13 mouse cellular contexts compared by ENCODE assay signal in the genomic region with DNA sequence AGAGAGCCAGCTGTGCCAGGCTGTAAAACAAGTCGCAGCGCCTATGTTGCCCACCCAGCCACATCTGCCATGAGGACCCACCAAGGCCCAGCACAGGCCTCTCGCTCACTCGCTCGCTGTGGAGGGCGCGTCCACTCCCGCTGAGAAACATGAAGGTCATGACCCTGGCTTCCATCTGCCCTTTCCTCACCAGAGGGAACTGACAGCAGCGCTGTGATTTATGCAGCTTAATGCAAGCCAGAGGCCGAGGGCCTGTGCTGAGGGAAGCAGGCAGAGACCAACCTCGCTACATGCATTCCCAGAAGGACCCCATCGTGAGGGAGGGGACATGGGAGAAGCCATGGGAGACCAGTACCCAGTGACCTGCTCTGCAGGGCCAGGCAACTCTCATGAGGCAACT.
A peak's percentile ranks its signal among the peaks of the same experiment; 100 is the strongest.
DNase-seq lines count a peak whose midpoint lies in the region; ATAC-seq and TF ChIP-seq lines count a peak whose summit lies in the region.
"Had no signal": no experiment of that assay in that cellular context is flagged by ENCODE, and none has a peak within 500 bp of the region (broad histone marks: within the 10 kb centered on the region; RNA-seq: fewer than 3 reads in every experiment).

No protein-coding gene starts in this region.

- no peak overlapping the region for H3K9ac ChIP-seq in heart, embryonic 11.5 days (ENCODE audit: low read depth, low read length)
- H3K9ac ChIP-seq in forebrain, postnatal 0 days, result no peak overlapping the region
- H3K9ac ChIP-seq: midbrain, embryonic 15.5 days had no signal

- peaks cover 87% of the 10 kb centered on the region for H3K27me3 ChIP-seq in heart, embryonic 10.5 days (ENCODE audit: insufficient read depth, poor library complexity, severe bottlenecking)
- H3K27me3 ChIP-seq in heart, embryonic 11.5 days (ENCODE audit: control insufficient read depth, insufficient read depth, low read length), result peaks cover 36% of the 10 kb centered on the region
- H3K27me3 ChIP-seq in embryonic facial prominence, embryonic 10.5 days (replicated peaks; ENCODE audit: low read depth, poor library complexity, severe bottlenecking), result peaks cover 96% of the 10 kb centered on the region
- no peaks in the 10 kb centered on the region for H3K27me3 ChIP-seq in forebrain, postnatal 0 days (ENCODE audit: insufficient read depth, low read length)

- WGBS in heart, embryonic 10.5 days, result 34% methylated on average over 12 of the region's 12 CpGs
- WGBS in heart, embryonic 11.5 days (ENCODE audit: insufficient replicate concordance), result 32% methylated on average over 12 of the region's 12 CpGs
- 22% methylated on average over 12 of the region's 12 CpGs for WGBS in embryonic facial prominence, embryonic 10.5 days
- 76% methylated on average over 12 of the region's 12 CpGs for WGBS in forebrain, postnatal 0 days

- H3K4me3 ChIP-seq in heart, embryonic 10.5 days, result no peak overlapping the region
- H3K4me3 ChIP-seq in heart, embryonic 11.5 days (ENCODE audit: low read depth, low read length), result no peak overlapping the region
- no peak overlapping the region for H3K4me3 ChIP-seq in embryonic facial prominence, embryonic 10.5 days
- H3K4me3 ChIP-seq in forebrain, postnatal 0 days (ENCODE audit: low read depth, low read length), result no peak overlapping the region
- H3K4me3 ChIP-seq: midbrain, embryonic 15.5 days had no signal

- H3K4me1 ChIP-seq in heart, embryonic 10.5 days, result peaks cover 68% of the 10 kb centered on the region
- H3K4me1 ChIP-seq in heart, embryonic 11.5 days (ENCODE audit: control insufficient read depth, insufficient read depth, low read length), result peaks cover 4% of the 10 kb centered on the region; the same call in 1 of the 2 replicates
- peaks cover 59% of the 10 kb centered on the region for H3K4me1 ChIP-seq in embryonic facial prominence, embryonic 10.5 days
- H3K4me1 ChIP-seq in forebrain, postnatal 0 days (ENCODE audit: insufficient read depth), result no peaks in the 10 kb centered on the region

- H3K27ac ChIP-seq in heart, embryonic 10.5 days, result peak overlapping the region; percentile 7
- no peak overlapping the region for H3K27ac ChIP-seq in heart, embryonic 11.5 days (ENCODE audit: low read depth, low read length)
- peak overlapping the region; percentile 45 for H3K27ac ChIP-seq in embryonic facial prominence, embryonic 10.5 days (replicated peaks)
- no peak overlapping the region for H3K27ac ChIP-seq in forebrain, postnatal 0 days (ENCODE audit: low read depth, low read length)
- H3K27ac ChIP-seq: midbrain, embryonic 15.5 days had no signal

- no peak overlapping the region for H3K4me2 ChIP-seq in heart, embryonic 11.5 days
- H3K4me2 ChIP-seq in forebrain, postnatal 0 days (ENCODE audit: low read depth), result no peak overlapping the region
- H3K4me2 ChIP-seq: midbrain, embryonic 15.5 days had no signal

- TF ChIP-seq CTCF in forebrain, postnatal 0 days (IDR thresholded peaks at IDR 0.05; ENCODE audit: low read depth), result no peak

- intact Hi-C loops in heart, postnatal 14 days (cut with DNase I), result no loop called here

- no peaks in the 10 kb centered on the region for H3K36me3 ChIP-seq in heart, embryonic 10.5 days
- H3K36me3 ChIP-seq in heart, embryonic 11.5 days (ENCODE audit: control insufficient read depth, insufficient read depth, low read length), result no peaks in the 10 kb centered on the region
- H3K36me3 ChIP-seq in embryonic facial prominence, embryonic 10.5 days (replicated peaks), result no peaks in the 10 kb centered on the region
- no peaks in the 10 kb centered on the region for H3K36me3 ChIP-seq in forebrain, postnatal 0 days (ENCODE audit: insufficient read depth)
- H3K36me3 ChIP-seq: midbrain, embryonic 15.5 days had no signal

- no peaks in the 10 kb centered on the region for H3K9me3 ChIP-seq in heart, embryonic 10.5 days
- H3K9me3 ChIP-seq in heart, embryonic 11.5 days (replicated peaks; ENCODE audit: control insufficient read depth, low read length), result no peaks in the 10 kb centered on the region
- no peaks in the 10 kb centered on the region for H3K9me3 ChIP-seq in embryonic facial prominence, embryonic 10.5 days
- H3K9me3 ChIP-seq in forebrain, postnatal 0 days (ENCODE audit: low read length), result no peaks in the 10 kb centered on the region
- H3K9me3 ChIP-seq: midbrain, embryonic 15.5 days had no signal

- no peak for DNase-seq in heart, embryonic 10.5 days (ENCODE audit: low spot score)
- DNase-seq in adrenal gland, adult 18-20 months (ENCODE audit: low spot score in 2 of 2), result peak; percentile 18 to 27
- DNase-seq in embryonic facial prominence, embryonic 10.5 days (ENCODE audit: low spot score), result peak; percentile 64
- peak; percentile 30 to 57 for DNase-seq in kidney, postnatal 4 days
- DNase-seq in heart, postnatal 14 days, result no peak
- DNase-seq in cerebellum, adult 9-10 months, result no peak
- DNase-seq in forebrain, postnatal 0 days, result no peak
- DNase-seq: gastrocnemius, postnatal 36 days; liver; lung, postnatal 14 days had no signal

- no peak for ATAC-seq in heart, embryonic 11.5 days (replicated peaks; ENCODE audit: insufficient number of reproducible peaks, low FRiP score, low TSS enrichment)
- no peak for ATAC-seq in forebrain, postnatal 0 days
- ATAC-seq: inflammation-experienced regulatory T-cells, adult 6 months; midbrain, embryonic 15.5 days had no signal

Comparison
In these comparisons a context has a peak if more than half of its experiments do, and no peak if none do; other contexts are left out.
1. H3K27ac ChIP-seq: peak in heart, embryonic 10.5 days (single experiment) and embryonic facial prominence, embryonic 10.5 days (single experiment); none in heart, embryonic 11.5 days (single experiment) and forebrain, postnatal 0 days (single experiment).
2. DNase-seq: peak in adrenal gland, adult 18-20 months (2 of 2), embryonic facial prominence, embryonic 10.5 days (single experiment) and kidney, postnatal 4 days (2 of 2); none in heart, embryonic 10.5 days (single experiment), heart, postnatal 14 days (0 of 2), cerebellum, adult 9-10 months (single experiment) and forebrain, postnatal 0 days (single experiment).